Mouse (Mus musculus): ENCODE results near the gene Wdr66.
A peak's percentile ranks its signal among the peaks of the same experiment; 100 is the strongest.
"Not testable (repeated sequence)": the region's sequence is repeated elsewhere in the genome, so short reads cannot be mapped to it uniquely, and the experiment has no call there.

Wdr66 gene

DNA sequence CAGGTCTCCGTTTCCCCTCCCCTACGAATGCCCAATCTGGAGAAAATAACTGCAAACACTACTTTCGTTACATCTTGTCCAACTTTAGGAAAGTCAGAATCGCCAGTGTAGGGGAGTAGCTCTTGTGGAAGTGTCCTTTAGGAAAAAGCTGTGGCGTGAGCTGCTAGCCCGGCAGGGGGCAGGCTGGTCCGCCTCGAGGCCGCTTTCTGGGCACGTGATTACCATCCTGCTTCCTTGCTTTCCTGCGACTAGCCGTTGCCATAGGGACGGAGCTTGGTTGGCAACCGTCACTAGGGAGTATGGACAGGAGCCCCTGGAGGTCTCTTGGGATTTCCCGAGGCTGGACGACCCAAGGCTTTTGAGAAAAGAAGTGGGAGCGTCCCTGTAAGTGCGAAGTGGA, at the start of gene Wdr66:
Gene Wdr66, plus strand, starts transcription at position 269 of the 400 bp plus-strand sequence.
- peak; percentile 82 for DNase-seq (ENCODE audit: low spot score)

DNA sequence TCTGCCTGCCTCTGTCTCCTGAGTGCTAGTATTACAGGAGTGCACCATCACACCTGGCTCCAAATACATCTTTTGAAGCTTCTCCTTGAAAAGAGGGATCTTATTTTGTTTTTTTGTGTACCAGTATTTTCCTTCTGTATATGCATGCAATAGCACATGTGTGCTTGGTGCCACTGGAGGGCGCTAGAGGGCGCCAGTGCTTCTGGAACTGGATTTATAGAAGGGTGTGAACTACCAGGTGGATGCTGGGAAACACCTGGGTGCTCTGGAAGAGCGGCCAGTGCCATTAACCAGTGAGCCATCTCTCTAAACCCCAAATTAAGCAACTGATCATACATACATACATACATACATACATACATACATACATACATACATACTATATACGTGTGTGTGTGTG, 49.1 kb upstream of the Wdr66 start:
- not testable (repeated sequence) for DNase-seq (ENCODE audit: low spot score)

DNA sequence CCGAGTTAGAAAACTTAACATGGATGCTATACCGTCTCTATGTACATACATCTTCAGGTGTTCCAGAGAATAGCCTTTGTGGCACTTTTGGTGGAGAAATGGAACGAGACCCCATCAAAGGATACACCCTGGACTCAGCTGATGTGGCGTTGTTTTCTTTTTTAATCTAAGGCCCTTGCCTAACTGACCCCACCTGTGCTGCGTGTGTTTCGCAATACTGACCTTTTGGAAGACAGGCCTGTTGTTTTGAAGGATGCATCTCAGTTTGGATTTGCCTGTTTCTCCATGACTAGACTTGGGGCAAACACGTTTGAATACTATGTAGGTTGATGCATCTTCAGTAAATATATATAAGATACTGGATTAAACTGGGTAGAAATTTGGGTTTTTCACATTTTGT, 48.3 kb upstream of the Wdr66 start:
- DNase-seq (ENCODE audit: low spot score): not testable (repeated sequence)

DNA sequence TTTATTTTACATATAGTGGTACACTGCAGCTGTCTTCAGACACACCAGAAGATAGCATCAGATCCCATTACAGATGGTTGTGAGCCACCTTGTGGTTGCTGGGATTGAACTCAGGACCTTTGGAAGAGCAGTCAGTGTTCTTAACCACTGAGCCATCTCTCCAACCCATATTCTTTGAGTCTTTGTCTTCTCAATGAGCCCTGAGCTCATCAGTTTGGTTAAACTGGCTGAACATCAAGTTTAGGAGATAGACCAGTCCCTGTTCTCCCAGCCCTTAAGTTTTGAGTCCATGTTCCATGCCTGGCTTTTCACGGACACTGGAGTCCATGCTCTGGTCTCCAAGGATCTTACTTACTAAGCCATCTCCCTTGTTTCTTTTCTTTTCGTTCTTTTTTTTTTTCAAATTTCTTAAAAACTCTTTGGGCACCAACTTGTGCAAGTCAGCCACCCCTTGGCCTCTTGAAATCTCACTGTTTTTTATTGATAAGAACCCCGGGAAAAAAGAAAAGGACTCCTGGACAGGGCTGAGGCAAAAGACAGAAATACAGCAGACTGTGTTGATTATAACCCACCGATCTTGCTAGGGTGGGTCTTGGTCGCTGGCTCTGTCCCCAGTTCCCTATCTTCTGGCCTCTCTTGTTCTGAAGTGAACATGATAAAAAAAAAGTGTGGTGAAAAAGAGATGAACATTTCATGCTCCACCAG, 29.4 kb upstream of the Wdr66 start:
- DNase-seq (ENCODE audit: low spot score): not testable (repeated sequence)

DNA sequence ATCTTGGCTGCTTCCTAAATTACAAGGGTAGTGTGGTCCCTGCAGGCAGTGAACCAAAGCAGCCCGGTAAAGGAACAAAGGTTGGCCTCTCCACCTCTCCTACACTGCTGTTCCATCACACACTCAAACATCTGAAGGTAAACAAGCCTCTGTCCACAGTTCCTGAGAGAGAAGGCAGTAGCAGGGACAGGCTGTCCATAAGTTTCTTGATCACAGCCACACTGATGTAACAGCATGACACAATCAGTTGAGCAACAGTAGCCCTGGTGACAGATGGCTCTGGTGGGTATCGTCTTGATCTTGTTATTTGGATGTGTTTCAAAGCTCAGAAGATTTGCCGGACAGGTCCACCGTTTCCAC, 28.9 kb upstream of the Wdr66 start:
- DNase-seq (ENCODE audit: low spot score): no peak

DNA sequence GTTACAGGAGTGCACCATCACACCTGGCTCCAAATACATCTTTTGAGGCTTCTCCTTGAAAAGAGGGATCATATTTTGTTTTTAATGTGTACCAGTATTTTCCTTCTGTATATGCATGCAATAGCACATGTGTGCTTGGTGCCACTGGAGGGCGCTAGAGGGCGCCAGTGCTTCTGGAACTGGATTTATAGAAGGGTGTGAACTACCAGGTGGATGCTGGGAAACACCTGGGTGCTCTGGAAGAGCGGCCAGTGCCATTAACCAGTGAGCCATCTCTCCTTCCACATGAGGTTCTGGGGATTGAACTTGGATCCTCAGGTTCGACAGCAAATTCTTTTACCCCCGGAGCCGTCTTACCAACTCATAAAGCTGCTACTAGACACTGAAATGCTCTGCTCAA, 28.0 kb upstream of the Wdr66 start:
- DNase-seq (ENCODE audit: low spot score): not testable (repeated sequence)

DNA sequence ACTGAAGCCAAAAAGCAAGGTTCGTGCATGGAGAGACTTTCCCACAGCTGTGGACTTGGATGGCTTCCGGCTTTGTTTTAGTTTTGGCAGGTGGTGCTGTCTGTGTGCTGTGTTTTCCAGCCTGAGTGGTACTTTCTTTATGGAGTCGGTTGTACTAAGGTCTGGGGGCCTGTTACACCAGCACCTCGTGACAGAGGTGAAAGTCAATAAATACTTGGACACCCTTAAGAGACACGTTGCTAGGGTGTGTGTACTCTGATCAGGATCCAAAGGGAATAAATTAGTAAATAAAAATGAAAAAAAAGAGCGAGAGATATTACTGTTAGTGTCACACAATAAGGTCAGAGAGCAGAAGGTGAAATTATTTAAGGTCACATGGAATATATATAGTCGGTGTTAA, 25.1 kb upstream of the Wdr66 start:
- no peak for DNase-seq (ENCODE audit: low spot score)

DNA sequence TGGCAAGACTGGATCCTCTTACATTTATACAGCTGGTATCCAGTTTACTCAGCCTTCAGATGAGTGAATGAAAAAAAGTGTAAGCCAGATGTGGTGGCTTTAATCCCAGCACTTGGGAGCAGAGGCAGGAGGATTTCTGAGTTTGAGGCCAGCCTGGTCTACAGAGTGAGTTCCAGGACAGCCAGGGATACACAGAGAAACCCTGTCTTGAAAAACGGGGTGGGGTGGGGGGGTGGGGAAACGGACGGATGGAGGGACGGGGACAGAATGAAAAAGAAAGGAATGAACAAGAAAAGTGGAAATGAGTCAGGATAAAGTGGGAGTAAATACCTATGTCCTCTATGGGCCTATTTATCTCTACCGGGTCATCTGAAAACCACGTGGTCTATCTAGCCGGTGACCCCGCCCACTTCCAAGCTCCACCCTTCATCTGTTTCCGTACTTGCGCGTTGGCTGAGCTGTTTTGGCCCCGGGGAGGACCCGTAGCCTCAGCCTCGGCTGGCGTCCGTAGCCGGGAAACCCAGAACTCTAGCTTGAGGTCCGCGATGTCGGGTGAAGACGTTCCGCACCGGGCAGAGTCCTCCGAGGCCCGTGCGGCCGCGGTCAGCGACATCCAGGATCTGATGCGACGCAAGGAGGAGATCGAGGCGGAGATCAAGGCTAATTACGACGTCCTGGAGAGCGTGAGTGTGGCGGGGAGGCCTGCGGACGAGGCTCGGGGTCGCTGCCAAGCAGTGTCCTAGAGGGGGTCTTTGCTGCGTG, 24.0 kb upstream of the Wdr66 start:
- DNase-seq (ENCODE audit: low spot score): peak; percentile 94

DNA sequence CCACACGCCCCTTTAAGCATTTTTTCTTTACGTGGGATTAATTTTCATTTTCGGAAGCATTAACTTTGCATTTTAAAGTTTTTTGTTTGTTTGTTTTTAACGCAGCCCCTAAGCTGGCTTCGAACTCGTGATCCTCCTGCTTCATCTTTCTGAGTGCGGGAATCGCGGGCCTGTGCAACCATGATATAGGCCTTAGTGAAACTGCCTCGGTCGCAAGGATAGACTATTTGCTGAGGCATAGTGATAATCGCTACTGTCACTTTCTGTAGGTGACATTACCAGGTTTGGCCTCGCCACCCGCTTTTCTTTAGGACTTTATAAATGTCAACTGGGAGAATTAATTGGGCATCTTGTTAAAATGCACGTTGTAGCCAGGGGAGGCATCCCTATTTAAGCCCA, 23.4 kb upstream of the Wdr66 start:
- DNase-seq (ENCODE audit: low spot score): no peak

DNA sequence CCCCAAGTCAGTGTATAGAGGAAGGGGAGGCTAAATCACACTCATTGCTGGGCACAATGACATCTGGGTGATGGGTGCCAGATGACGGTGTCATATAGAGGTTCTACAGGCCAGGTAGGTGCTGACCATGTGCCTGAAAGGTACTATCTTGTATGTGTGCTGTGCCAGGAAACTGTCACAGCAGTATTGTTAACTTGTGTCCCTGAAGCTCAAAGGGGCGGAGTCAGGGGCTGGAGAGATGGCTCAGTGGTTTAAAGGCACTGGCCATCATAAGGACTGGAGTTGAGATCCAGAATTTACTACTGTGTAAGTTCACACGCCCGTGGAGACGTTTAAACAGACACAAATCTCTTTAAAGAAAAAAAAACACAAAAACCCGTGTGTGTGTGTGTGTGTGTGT, 22.6 kb upstream of the Wdr66 start:
- DNase-seq (ENCODE audit: low spot score): no peak

DNA sequence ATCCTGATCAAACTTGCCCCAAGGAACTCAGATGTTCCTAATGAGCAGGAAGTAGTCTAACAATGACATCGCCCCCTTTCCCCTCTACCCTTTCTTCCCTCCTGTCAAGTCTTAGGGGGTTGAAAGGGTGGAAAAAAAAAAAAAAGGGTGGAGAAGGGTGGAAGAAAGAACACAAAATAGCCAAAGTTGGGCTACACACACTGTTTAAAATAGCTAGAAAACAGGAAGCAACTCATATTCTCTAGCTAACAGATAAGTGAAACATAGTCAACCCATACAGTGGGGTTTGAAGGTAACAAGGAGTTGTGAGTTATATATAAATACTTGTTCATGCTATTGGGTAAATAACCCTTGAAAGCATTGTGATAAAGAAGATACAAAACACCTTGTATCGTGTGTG, 19.7 kb upstream of the Wdr66 start:
- no peak for DNase-seq (ENCODE audit: low spot score)

DNA sequence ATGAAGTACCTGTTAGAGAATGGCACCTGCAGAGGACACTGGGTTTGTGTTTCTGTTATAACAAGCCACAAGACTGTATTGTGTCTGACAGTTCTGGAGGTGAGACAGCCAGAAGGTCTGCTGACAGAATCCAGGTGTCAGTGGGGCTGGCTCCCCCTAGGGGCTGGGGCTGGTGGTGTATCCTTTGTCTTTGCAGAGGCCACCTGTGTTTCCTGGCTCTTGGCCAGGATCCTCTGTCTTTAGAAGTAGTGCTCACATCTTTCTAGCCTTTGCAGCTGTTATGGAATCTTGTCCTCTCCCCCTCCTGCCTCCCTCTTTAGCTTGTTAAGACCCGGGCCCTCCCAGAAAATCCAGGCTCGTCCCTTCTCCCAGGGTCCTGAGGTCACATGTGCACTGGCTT, 16.2 kb upstream of the Wdr66 start:
- DNase-seq (ENCODE audit: low spot score): no peak

DNA sequence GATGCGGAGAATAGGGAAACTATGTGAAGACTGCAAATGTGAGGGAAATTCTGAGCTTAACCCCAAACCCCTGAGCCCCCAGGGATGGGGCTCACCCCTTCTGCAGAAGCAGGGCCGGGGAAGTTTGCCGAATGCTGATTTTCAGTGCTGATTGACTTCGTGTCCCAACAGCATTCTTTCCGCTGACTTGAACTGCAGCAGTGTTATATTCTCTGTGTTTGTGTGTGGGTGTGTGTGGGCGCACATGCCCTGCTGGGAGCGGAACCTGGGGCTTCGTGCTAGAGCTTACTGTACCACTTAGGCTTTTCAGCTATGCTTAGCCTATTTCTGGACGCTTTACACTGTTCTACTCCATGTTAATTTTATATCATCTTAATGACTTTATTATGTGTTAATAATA, 15.5 kb upstream of the Wdr66 start:
- no peak for DNase-seq (ENCODE audit: low spot score)

DNA sequence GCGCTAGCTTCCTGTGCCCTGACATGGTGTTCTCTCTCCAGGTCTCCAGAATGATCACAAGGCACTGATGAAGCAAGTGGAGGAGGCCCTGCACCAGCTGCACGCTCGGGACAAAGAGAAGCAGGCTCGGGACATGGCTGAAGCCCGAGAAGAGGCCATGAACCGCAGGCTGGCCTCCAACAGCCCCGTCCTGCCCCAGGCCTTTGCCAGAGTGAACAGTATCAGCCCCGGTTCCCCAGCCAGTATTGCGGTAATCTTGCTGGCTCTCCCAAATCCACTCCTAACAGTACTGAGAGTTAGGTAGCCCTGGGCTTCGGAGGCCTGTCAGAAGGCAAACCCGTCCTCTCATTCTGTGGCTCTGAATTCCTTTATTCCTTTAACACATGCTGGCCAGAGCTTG, 12.4 kb upstream of the Wdr66 start:
- DNase-seq (ENCODE audit: low spot score): no peak

DNA sequence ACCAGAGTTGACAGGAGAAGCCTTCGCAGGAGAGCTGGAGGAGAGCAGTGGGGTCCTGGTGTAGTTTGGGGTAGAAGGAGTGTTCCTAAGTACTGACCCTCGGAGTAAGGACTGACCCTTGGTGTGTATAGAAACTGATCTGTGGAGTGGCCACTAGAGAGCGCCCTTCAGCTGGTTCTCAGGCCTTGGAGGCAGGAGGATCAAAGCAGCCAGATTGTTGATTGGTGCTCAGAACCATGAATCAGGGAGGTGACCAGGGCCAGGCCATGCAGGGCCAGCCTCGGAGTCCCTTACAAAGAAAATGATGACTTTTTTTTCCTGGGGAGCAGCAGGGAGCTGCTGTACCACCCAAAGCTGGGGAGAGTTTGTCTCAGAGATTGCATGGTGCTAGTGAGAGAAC, 6.4 kb upstream of the Wdr66 start:
- DNase-seq (ENCODE audit: low spot score): no peak

DNA sequence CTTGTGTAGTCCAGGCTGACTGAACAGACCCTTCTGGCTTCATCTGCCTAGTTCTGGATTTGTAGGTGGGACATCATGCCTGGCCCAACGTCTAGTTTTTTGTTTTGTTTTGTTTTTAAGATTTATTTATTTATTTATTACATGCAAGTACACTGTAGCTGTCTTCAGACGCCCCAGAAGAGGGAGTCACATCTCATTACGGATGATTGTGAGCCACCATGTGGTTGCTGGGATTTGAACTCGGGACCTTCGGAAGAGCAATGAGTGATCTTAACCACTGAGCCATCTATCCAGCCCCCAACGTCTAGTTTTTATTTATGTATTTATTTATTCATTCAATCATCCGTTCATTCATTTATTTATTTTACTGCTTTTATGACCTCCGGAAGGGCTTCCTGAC, 512 bp upstream of the Wdr66 start:
- DNase-seq (ENCODE audit: low spot score): no peak

DNA sequence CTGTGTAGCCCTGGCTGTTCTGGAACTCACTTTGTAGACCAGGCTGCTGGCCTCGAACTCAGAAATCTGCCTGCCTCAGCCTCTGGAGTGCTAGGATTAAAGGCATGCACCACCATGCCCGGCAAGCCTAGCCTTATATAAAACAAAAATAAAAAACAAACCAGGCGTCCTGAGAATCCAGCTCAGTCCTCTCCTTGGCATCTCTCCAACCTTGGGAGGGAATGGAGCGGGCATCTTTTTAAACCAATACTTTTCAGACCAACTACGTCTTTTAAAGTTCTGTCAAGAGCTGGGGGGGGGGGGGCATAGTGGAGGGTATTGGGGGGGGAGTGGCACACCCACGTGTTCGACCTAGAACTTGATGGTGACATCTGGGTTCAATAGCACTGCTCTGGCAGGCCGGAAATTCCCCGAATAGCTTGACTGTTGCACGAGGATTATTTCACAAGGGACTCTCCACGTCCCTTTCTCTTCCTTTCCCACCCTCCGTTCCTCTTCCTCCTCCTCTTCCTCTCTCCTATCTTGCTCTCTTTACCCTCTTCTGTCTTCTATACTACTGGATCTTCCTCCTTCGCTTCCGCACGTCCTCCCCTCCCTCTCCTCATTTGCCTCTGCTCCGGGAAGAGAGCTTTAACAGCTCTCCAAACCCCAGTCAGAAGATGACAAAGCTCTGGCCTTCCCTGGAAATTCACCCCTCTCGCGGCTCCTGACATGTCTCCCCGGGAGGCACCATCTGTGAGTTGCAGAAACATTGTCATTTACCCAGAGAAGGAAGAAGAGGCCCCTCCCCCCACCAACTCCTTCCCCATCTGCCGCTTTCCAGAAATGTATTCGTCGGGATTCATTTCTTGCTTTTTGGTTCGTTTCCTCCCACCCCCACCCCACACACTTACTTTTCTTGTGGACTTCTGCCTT, 5.2 kb downstream of the Wdr66 start:
- no peak for DNase-seq (ENCODE audit: low spot score)

DNA sequence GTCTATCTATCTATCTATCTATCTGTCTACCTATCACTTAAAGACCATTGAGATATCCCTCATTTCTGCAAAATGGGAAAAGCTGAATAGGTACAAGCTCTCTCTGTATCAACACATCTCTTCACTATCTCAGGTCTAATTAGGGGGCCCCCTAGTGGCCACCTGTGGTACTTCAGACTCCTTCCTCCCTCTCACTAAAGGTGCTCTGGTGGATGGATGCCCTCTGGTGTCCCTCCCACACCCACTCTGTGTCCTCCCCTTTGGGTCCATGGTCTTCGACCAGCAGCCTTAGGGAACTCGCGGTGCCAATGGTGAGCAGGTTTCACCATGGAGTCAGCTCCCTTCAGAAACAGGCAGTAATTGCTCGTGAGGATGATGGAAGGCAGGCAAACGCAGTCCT, 7.1 kb downstream of the Wdr66 start:
- no peak for DNase-seq (ENCODE audit: low spot score)

DNA sequence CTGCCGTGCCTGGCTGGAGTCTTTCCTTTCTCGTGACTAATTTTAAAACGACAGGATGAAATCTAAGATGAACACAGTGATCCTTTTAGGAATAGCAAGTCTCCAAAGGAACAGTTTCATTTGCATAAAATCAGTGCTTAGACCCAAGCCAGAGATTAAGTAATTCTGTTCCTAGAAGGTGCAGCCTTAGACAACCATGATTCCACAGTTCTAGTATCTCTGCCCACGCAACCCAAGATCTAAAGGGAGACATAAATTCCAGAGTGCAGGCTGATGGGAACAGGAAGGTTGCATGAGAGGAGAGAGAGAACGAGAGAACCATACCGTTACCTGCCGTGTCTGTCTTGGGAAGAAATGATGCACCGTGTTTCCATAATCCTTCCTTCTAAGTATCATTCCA, 8.8 kb downstream of the Wdr66 start:
- no peak for DNase-seq (ENCODE audit: low spot score)

DNA sequence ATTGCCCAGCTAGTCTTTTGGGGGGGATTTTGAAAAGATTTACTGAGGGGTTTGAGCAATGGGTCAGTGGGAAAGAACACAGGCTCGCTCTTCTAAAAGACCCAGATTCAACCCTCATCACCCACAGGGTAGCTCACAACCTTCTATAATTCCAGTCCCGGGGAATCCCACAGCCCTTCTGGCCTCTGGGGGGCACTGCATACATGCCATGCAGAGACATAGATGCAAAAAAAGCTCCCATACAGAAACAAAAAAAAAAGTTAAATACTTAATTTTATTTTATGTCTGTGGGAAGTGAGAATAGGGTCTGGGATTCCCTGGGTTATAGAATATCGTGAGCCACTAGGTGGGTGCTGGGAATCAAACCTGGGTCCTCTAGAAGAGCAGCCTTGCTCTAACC, 15.0 kb downstream of the Wdr66 start:
- no peak for DNase-seq (ENCODE audit: low spot score)

DNA sequence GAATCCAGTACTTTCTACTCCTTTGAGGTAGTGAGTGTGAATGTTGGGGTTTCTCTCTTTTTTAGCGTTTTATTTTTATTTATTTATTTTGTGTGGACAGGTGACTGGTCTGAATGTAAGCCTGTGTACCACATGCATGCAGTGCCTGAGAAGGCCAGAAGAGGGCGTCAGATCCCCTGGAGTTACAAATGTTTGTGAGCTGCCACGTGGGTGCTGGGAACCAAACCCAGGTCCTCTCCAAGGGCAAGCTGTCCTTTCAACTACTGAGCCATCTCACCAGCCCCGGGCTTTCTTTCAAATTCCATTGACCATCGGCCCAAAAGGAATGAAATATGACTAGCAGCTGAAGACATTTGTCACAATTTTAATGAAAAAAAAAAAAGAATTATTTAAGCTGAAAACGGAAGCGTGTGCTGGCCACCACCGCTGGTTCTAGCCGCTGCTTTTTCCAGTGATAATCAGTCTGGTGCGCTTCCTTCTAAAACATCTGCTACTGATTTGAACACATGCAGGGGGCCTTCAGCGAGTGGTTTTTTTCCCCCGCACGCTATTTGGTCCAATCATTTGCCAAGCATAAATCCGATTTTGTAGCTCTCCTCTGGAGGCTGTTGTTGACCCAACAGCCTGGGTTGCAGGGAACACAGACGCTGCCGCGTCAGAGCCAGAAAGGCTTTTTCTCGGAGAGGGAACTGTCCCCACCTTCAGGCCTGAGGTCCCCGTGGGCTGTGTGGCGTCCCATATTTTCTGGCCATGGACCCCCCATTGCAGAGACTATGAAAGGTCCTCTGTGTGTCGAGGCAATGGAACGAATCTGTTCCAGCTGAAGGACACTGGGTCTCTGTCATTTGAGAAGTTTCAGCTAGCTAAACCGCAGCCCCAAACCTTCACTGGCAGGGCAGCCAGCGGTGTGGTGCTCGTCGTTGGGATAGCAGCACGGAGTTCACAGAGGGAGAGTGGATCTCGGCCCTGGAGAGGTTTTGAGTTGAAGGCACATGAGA, 16.9 kb downstream of the Wdr66 start:
- no peak for DNase-seq (ENCODE audit: low spot score)

DNA sequence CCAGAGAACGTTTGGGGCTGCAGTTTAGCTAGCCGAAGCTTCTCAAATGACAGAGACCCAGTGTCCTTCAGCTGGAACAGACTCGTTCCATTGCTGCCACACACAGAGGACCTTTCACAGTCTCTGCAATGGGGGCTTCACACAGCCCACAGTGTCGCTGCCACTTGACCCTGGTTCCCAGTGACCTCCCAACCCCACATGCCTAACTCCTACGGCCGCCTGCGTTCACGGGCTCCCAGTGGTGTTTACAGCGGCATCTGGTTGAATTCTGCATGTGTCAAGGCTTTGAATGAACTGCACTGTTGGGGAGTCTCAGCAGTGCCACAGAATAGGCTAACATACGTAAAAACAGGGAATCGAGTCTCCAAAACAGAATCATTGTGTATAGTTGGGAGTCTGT, 19.0 kb downstream of the Wdr66 start:
- no peak for DNase-seq (ENCODE audit: low spot score)
